7 mouse cellular contexts compared by ENCODE assay signal in the genomic region with DNA sequence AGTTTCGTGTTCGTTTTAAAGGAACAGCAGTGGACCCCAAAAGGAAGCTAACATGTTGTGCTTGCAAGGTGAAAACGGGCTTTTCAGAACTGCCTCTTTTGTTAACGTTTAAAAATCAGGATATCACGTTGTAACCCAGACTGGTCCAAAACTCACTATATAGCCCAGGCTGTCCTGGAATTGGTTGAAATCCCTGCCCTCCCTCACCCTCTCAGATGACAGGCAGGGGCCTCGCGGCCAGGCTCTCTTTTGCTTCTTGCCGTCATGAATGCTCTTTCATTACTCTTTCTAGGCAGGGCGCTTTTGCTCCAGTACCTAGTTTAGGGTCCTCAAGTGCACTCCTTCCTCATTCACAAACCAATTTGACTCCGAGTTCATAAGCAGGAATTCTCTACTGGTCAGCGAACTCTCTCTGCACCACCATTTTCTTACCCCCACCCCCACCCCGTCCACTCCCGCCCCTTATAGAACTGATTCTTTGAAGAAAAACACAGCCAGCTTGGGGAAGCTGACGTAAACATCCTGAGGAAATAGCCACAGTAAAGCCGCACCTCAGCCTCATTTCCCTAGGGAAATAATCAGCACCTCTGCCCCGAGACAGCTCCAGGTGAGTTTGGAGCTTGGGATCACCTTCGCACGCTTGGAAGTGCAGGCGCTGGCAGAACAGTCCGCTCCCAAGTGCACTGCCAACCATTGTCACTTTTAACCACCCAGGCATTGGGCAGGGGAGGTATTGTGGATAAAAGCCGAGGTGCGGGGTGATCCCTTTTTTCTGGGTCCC. TPM values are rescaled to one million over a fixed set of nuclear protein-coding genes. Genes with fewer than 3 reads are reported as not detected.
DNase-seq lines count a peak whose midpoint lies in the region; ATAC-seq and TF ChIP-seq lines count a peak whose summit lies in the region.

No protein-coding gene starts in this region.

- no peak for TF ChIP-seq CTCF in midbrain, postnatal 0 days (IDR thresholded peaks at IDR 0.05)

- no peak; the same call in 1 of the 2 replicates for ATAC-seq in midbrain, postnatal 0 days (ENCODE audit: low FRiP score)
- no peak for ATAC-seq in erythroid progenitor cell, adult 5-6 weeks (replicated peaks; ENCODE audit: low FRiP score, poor library complexity, severe bottlenecking)

- H3K27ac ChIP-seq in midbrain, postnatal 0 days (ENCODE audit: low read depth, low read length) = peak overlapping the region; percentile 97

- H3K36me3 ChIP-seq in midbrain, postnatal 0 days (ENCODE audit: insufficient read depth, low read length) = peaks cover 13% of the 10 kb centered on the region

- H3K4me2 ChIP-seq in midbrain, postnatal 0 days (ENCODE audit: low read depth, low read length, poor library complexity, severe bottlenecking) = peak overlapping the region; percentile 95

- under 1% methylated on average over 22 of the region's 22 CpGs for WGBS in midbrain, postnatal 0 days

- H3K4me3 ChIP-seq in midbrain, postnatal 0 days (ENCODE audit: low read depth, low read length) = peak overlapping the region; percentile 64

- peaks cover 6% of the 10 kb centered on the region for H3K4me1 ChIP-seq in midbrain, postnatal 0 days (ENCODE audit: insufficient read depth, low read length)

- peak overlapping the region; percentile 99 for H3K9ac ChIP-seq in midbrain, postnatal 0 days (replicated peaks; ENCODE audit: low read length, poor library complexity, severe bottlenecking)

- H3K27me3 ChIP-seq in midbrain, postnatal 0 days (ENCODE audit: insufficient read depth, low read length) = no peaks in the 10 kb centered on the region

- intact Hi-C loops in left cerebral cortex, postnatal 25 days (cut with DNase I) = loop anchor here (2.0 kb wide), 1 partner anchor 150 kb away; no protein-coding TSS in a partner anchor

- no peaks in the 10 kb centered on the region for H3K9me3 ChIP-seq in midbrain, postnatal 0 days (ENCODE audit: low read length)

- peak; percentile 45 to 48 for DNase-seq in right cerebral cortex, postnatal 10 days (ENCODE audit: low spot score in 2 of 2)
- DNase-seq in right cerebral cortex, postnatal 25 days = no peak
- peak; percentile 15 to 33 for DNase-seq in cerebellum, adult 18-20 months
- DNase-seq in forelimb bud, embryonic 11.5 days (ENCODE audit: low read depth, low spot score) = peak; percentile 74
- peak; percentile 15 to 41 for DNase-seq in left cerebral cortex, postnatal 25 days (ENCODE audit: low spot score in 2 of 2)
- DNase-seq in midbrain, postnatal 0 days (ENCODE audit: low spot score) = peak; percentile 69

RNA-seq across cellular contexts. Expression of a gene that starts 2.0 kb away (rescaled TPM):
- 10 to 100 TPM; 23.3 to 29.2 TPM for total RNA-seq in left cerebral cortex, postnatal 25 days (2021)
- 101 and 105 TPM in 2 replicates for total RNA-seq in midbrain, postnatal 0 days (2014; rRNA removed)
- polyA plus RNA-seq in midbrain, postnatal 0 days (2015; fragmentation: Nextera tagmentation; extraction: Ambion mirVana) = 14.5 and 17.1 TPM in 2 replicates
- 0.72 and 0.84 TPM in 2 replicates for total RNA-seq in erythroid progenitor cell, adult 5-6 weeks (2015; ENCODE audit: low replicate concordance)
- 0.39 and 3.3 TPM in 2 replicates for total RNA-seq in erythroid progenitor cell, adult 5-6 weeks (2017; ENCODE audit: low replicate concordance)

Comparison
In these comparisons a context has a peak if more than half of its experiments do, and no peak if none do; other contexts are left out.
1. RNA of a gene that starts 2.0 kb away (total RNA-seq): 101 to 105 TPM in midbrain, postnatal 0 days and 23.3 to 29.2 TPM in left cerebral cortex, postnatal 25 days; 0.39 to 3.3 TPM in erythroid progenitor cell, adult 5-6 weeks; every median in the first group is over 4 times any median in the second.